Mouse (Mus musculus) cerebellum, adult 9-11 months (tissue): ENCODE measurements around the gene Cfap43.

Experiments
- DNase-seq: peaks from one replicate; pipeline ENCODE4 v3.0.0; 2022

Gene Cfap43

GRCm38 (mm10) chr19:47698266-47698665, 220.8 kb downstream of the Cfap43 start:
- no peak for DNase-seq

DNA sequence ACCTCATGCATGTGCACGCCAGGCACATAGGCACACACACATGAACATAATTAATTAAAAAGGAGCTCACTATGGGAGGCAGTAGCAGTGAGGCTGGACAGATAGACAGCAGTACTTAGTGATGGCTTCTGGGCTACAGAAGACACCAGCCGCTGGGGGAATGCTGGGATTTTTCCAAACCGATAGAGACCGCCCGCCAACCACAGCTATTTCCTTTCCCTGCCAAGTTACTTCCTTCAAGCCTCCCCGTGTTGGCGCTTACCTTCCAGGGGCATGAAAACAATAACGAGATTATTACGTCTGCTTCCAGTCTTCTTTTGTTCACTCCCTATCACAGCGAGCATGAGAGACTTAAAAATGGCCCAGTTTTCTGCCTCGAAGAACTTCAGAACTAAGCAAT, 222.0 kb downstream of the Cfap43 start:
- DNase-seq, result no peak

- no peak for DNase-seq
These were observed 222.7 kb downstream of the Cfap43 start for GRCm38 (mm10) chr19:47696411-47696810.

GRCm38 (mm10) chr19:47695725-47696124, 223.4 kb downstream of the Cfap43 start:
- no peak for DNase-seq

DNA sequence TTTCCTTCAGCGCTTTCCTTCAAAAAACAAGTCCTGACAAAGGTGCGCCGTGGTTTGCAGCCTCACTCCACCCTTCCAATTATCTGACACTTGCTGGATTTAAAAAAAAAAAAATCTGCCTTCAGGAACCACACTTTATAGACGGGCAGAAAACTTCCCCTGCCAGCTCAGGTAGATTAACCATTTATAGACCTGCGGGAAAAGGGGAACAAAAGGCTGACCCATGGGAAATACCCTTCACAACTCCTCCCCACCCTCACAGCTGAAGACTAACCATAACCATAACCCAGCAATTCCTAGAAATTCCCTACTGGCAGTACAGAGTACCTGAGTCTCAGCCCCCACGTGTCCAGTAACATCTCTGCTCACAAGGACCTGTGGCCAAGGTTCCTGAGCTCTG, 227.1 kb downstream of the Cfap43 start, which contains the start of gene Col17a1:
Gene Col17a1 (minus strand): TSS at position 101 of the 400 bp plus-strand sequence.
- DNase-seq, result no peak

GRCm38 (mm10) chr19:47689592-47689991, 229.5 kb downstream of the Cfap43 start:
- DNase-seq, result no peak
